In the genomic region with DNA sequence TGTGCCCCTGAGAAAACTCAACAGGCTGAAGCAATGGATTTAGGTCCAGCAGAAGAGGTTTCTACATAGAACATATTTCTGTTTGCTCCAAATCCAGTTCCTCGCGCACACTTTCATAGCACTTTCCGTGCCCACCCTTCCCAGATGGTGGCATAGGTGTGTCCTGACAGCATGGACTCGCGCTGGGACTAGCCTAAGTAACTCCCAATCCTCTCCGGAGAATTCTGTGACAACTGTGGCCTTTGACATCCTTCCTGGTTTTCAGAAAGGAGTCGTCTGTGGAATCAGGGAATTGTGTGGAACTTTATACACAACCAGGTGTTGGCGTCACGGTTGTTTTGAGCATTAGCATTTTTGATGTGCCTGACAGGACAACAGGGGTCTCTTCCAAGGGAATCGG, we compare ENCODE assay signal across 7 mouse cellular contexts. TPM values are rescaled to one million over a fixed set of nuclear protein-coding genes. Genes with fewer than 3 reads are reported as not detected.
DNase-seq lines count a peak whose midpoint lies in the region; ATAC-seq lines count a peak whose summit lies in the region.

No protein-coding gene starts in this region.

- 1% methylated on average over 10 of the region's 10 CpGs for WGBS in neural tube, embryonic 11.5 days
- WGBS in forebrain, embryonic 12.5 days, result 0% methylated on average over 10 of the region's 10 CpGs
- under 1% methylated on average over 10 of the region's 10 CpGs for WGBS in intestine, embryonic 16.5 days

- DNase-seq in neural tube, embryonic 11.5 days (ENCODE audit: low spot score), result no peak
- DNase-seq in neural tube, embryonic 10.5 days (ENCODE audit: extremely low spot score, low spot score), result no peak
- peak; percentile 2 for DNase-seq in brain, embryonic 18.5 days (ENCODE audit: low read depth, low spot score)
- DNase-seq in cerebellum, adult 8-10 months, result no peak

- peak overlapping the region; percentile 87 for H3K4me3 ChIP-seq in neural tube, embryonic 11.5 days (ENCODE audit: low read depth, low read length)
- peak overlapping the region; percentile 92 for H3K4me3 ChIP-seq in forebrain, embryonic 12.5 days (replicated peaks)
- H3K4me3 ChIP-seq in intestine, embryonic 16.5 days (ENCODE audit: low read length), result peak overlapping the region; percentile 70

- 0 out of 2 replicates have a peak, but pooled peaks cover 2% of the 10 kb centered on the region for H3K4me1 ChIP-seq in neural tube, embryonic 11.5 days (ENCODE audit: control insufficient read depth, insufficient read depth, low read length)
- peaks cover 12% of the 10 kb centered on the region for H3K4me1 ChIP-seq in forebrain, embryonic 12.5 days
- no peaks in the 10 kb centered on the region for H3K4me1 ChIP-seq in intestine, embryonic 16.5 days (ENCODE audit: control insufficient read depth, insufficient read depth, low read length)

- H3K27ac ChIP-seq in neural tube, embryonic 11.5 days (ENCODE audit: low read depth, low read length), result no peak overlapping the region
- H3K27ac ChIP-seq in forebrain, embryonic 12.5 days, result no peak overlapping the region
- peak overlapping the region; percentile 63 for H3K27ac ChIP-seq in intestine, embryonic 16.5 days (ENCODE audit: low read length)

- H3K9ac ChIP-seq in neural tube, embryonic 11.5 days (ENCODE audit: low read length), result peak overlapping the region; percentile 57
- H3K9ac ChIP-seq in forebrain, embryonic 12.5 days, result peak overlapping the region; percentile 64
- peak overlapping the region; percentile 82 for H3K9ac ChIP-seq in intestine, embryonic 16.5 days (ENCODE audit: low read depth, low read length)

- H3K36me3 ChIP-seq in neural tube, embryonic 11.5 days (ENCODE audit: control insufficient read depth, insufficient read depth, low read length), result no peaks in the 10 kb centered on the region
- H3K36me3 ChIP-seq in forebrain, embryonic 12.5 days (replicated peaks), result no peaks in the 10 kb centered on the region
- H3K36me3 ChIP-seq in intestine, embryonic 16.5 days (ENCODE audit: control insufficient read depth, insufficient read depth, low read length), result no peaks in the 10 kb centered on the region

- H3K4me2 ChIP-seq in neural tube, embryonic 11.5 days (ENCODE audit: low read depth), result peak overlapping the region; percentile 95
- peak overlapping the region; percentile 94 for H3K4me2 ChIP-seq in forebrain, embryonic 12.5 days
- H3K4me2 ChIP-seq in intestine, embryonic 16.5 days (ENCODE audit: low read depth, low read length), result peak overlapping the region; percentile 96

- no peaks in the 10 kb centered on the region for H3K27me3 ChIP-seq in neural tube, embryonic 11.5 days (ENCODE audit: control insufficient read depth, insufficient read depth, low read length)
- peaks cover 4% of the 10 kb centered on the region; the same call in 1 of the 2 replicates for H3K27me3 ChIP-seq in forebrain, embryonic 12.5 days
- no peaks in the 10 kb centered on the region for H3K27me3 ChIP-seq in intestine, embryonic 16.5 days (replicated peaks; ENCODE audit: control insufficient read depth, insufficient read depth, low read length)

- ATAC-seq in neural tube, embryonic 11.5 days (ENCODE audit: insufficient read depth, low FRiP score, low TSS enrichment), result peak; percentile 32
- ATAC-seq in forebrain, embryonic 12.5 days (ENCODE audit: low FRiP score), result peak; percentile 36
- peak; percentile 34 for ATAC-seq in intestine, embryonic 16.5 days
- ATAC-seq in megakaryocyte progenitor cell, adult 5-6 weeks (replicated peaks; ENCODE audit: poor library complexity), result peak; percentile 18

- no peaks in the 10 kb centered on the region for H3K9me3 ChIP-seq in neural tube, embryonic 11.5 days (ENCODE audit: control insufficient read depth, low read length)
- H3K9me3 ChIP-seq in forebrain, embryonic 12.5 days, result no peaks in the 10 kb centered on the region
- H3K9me3 ChIP-seq in intestine, embryonic 16.5 days (ENCODE audit: control insufficient read depth, low read length), result no peaks in the 10 kb centered on the region

RNA-seq across cellular contexts. Expression of a gene that starts 0.6 kb away (rescaled TPM):
- polyA plus RNA-seq in neural tube, embryonic 11.5 days (2014; fragmentation: Nextera tagmentation; extraction: Ambion mirVana), result 24.7 and 28.5 TPM in 2 replicates
- polyA plus RNA-seq in forebrain, embryonic 12.5 days (2016; fragmentation: Nextera tagmentation; extraction: Ambion mirVana), result 26.2 and 30.3 TPM in 2 replicates
- polyA plus RNA-seq in intestine, embryonic 16.5 days (2015; fragmentation: Nextera tagmentation; extraction: Ambion mirVana), result 24.4 and 25.8 TPM in 2 replicates
- total RNA-seq in megakaryocyte progenitor cell, adult 5-6 weeks (2015), result 10.4 and 11.7 TPM in 2 replicates
- total RNA-seq in megakaryocyte progenitor cell, adult 5-6 weeks (2017), result 10.8 and 22.5 TPM in 2 replicates

RNA-seq across cellular contexts. Expression of a gene that starts 56.8 kb away (rescaled TPM):
- not detected in 2 replicates for polyA plus RNA-seq in neural tube, embryonic 11.5 days (2014; fragmentation: Nextera tagmentation; extraction: Ambion mirVana)
- polyA plus RNA-seq in forebrain, embryonic 12.5 days (2016; fragmentation: Nextera tagmentation; extraction: Ambion mirVana), result 0.15 and 0.18 TPM in 2 replicates
- polyA plus RNA-seq in intestine, embryonic 16.5 days (2015; fragmentation: Nextera tagmentation; extraction: Ambion mirVana), result not detected in 2 replicates
- total RNA-seq in megakaryocyte progenitor cell, adult 5-6 weeks (2015), result not detected in 2 replicates
- not detected in 2 replicates for total RNA-seq in megakaryocyte progenitor cell, adult 5-6 weeks (2017)
